Mouse (Mus musculus): Measurements from ENCODE around the gene Nol7. TPM values are rescaled to one million over a fixed set of nuclear protein-coding genes. Genes with fewer than 3 reads are reported as not detected.

Gene Nol7
- 137 and 145 TPM in 2 replicates for polyA plus RNA-seq (2015; fragmentation: Nextera tagmentation; extraction: Ambion mirVana)

DNA sequence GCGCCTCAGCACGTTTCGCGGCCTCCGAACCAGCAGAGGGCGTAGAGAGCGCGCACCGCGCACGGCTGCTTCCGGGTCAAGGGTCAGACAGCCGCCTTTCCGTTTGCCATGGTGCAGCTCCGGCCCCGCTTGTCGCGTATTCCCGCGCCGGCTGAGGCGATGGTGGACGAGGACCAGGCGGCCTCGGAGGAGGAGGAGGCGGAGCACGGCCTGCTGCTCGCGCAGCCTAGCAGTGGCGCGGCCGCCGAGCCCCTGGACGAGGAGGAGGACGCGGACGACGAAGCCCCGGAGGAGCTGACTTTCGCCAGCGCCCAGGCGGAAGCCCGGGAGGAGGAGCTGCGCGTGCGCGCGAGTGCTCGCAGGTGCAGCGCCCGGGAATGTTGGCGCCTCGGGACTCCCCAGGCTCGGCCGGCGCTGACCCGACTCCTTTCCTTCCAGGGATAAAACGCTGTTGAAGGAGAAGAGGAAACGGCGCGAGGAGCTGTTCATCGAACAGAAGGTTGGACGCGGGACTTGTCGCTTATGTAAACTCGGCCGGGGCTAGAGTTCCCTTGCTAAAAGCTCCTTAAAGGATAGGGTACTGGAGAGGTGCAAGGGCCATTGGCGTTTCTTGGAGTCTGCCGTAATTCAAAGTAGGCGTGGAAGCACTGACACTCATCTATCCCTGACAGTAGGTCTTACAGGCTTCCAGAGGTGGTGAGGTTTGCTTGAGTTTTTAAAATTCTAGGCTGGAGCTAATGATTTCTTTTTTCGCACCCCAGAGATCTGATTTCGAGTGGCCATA, at the start of gene Nol7:
TSS of gene Nol7 (plus strand) at position 94 of the 784 bp plus-strand sequence.
- Histone ChIP-seq H3K4me3 (peak within 1 kb of the TSS; percentile 80), H3K27ac (peak within 1 kb of the TSS; percentile 95), H3K9me3 (no peaks in the 10 kb centered on the region), H3K9ac (peak within 1 kb of the TSS; percentile 83), H3K36me3 (peaks cover 35% of the 10 kb centered on the region), H3K27me3 (no peaks in the 10 kb centered on the region), H3K4me2 (peak within 1 kb of the TSS; percentile 74), H3K4me1 (peaks cover 8% of the 10 kb centered on the region)
- ATAC-seq (ENCODE audit: borderline replicate concordance, extremely low read depth, low FRiP score, low TSS enrichment) = peak; percentile 92
- 1% methylated on average over 72 of the region's 72 CpGs for WGBS

- no peaks in the 10 kb centered on the region for H3K27me3 ChIP-seq
- H3K4me1 ChIP-seq = 0 out of 2 replicates have a peak, but pooled peaks cover 4% of the 10 kb centered on the region
- H3K27ac ChIP-seq = no peak overlapping the region
- H3K4me2 ChIP-seq = no peak overlapping the region
- H3K4me3 ChIP-seq = no peak overlapping the region
- 57% methylated on average over 8 of the region's 8 CpGs for WGBS
- H3K9ac ChIP-seq = no peak overlapping the region
- no peaks in the 10 kb centered on the region for H3K36me3 ChIP-seq
- no peak for ATAC-seq (ENCODE audit: borderline replicate concordance, extremely low read depth, low FRiP score, low TSS enrichment)
- H3K9me3 ChIP-seq = no peaks in the 10 kb centered on the region
These were observed 48.8 kb upstream of the Nol7 start for GRCm38 (mm10) chr13:43349376-43349775.

- H3K9ac ChIP-seq = no peak overlapping the region
- H3K4me2 ChIP-seq = no peak overlapping the region
- H3K4me3 ChIP-seq = no peak overlapping the region
- no peaks in the 10 kb centered on the region for H3K36me3 ChIP-seq
- 0 out of 2 replicates have a peak, but pooled peaks cover 4% of the 10 kb centered on the region for H3K4me1 ChIP-seq
- H3K27me3 ChIP-seq = no peaks in the 10 kb centered on the region
- no peaks in the 10 kb centered on the region for H3K9me3 ChIP-seq
- WGBS = 51% methylated on average over 9 of the region's 9 CpGs
- no peak overlapping the region for H3K27ac ChIP-seq
- no peak for ATAC-seq (ENCODE audit: borderline replicate concordance, extremely low read depth, low FRiP score, low TSS enrichment)
These were observed 47.6 kb upstream of the Nol7 start for GRCm38 (mm10) chr13:43350489-43351169.

DNA sequence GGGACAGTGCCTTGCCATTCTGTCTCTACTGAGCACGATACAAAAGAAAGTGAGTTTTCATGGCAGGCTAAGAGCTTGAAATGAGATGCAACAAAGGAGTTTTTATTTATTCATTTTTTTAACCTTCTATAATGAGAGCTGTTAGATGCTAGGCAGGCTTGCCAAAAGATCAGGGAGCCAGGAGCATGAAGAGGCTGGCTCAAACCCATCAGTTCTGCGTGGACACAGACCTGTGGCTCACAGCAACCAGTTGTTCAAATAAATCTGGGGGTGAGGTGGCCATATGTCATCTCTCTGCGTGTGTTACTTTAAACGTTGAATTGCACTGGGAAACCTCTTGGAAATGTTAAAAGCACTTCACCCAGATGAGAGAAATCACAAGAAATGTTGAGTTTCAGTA, 44.8 kb upstream of the Nol7 start:
- Histone ChIP-seq H3K9ac (no peak overlapping the region), H3K9me3 (no peaks in the 10 kb centered on the region), H3K36me3 (no peaks in the 10 kb centered on the region), H3K4me1 (0 out of 2 replicates have a peak, but pooled peaks cover 4% of the 10 kb centered on the region), H3K27me3 (no peaks in the 10 kb centered on the region), H3K4me2 (no peak overlapping the region), H3K27ac (no peak overlapping the region), H3K4me3 (no peak overlapping the region)
- 37% methylated on average over 4 of the region's 4 CpGs for WGBS
- ATAC-seq (ENCODE audit: borderline replicate concordance, extremely low read depth, low FRiP score, low TSS enrichment) = no peak

DNA sequence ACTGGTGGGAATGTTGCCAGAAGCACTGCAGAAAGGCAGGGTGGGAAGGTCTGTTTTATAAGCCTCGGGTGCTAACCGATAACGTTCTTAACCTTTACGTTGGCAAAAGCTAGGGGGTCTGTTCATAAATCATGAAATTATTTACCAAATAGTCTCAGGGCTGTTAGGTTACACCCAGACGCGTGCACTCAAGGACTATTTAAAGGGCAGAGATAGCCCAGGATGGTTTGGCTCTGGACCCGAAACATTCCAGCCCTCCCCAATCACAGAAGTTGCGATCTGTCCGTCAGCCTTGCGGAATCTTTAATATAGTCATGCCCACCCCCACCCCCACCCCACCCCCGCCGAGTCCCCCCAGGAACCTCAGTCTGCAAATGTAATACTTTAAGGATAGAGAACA, 43.8 kb upstream of the Nol7 start:
- no peaks in the 10 kb centered on the region for H3K27me3 ChIP-seq
- H3K4me1 ChIP-seq = 0 out of 2 replicates have a peak, but pooled peaks cover 4% of the 10 kb centered on the region
- H3K4me3 ChIP-seq = no peak overlapping the region
- no peak overlapping the region for H3K4me2 ChIP-seq
- H3K9me3 ChIP-seq = no peaks in the 10 kb centered on the region
- no peak overlapping the region for H3K27ac ChIP-seq
- H3K9ac ChIP-seq = no peak overlapping the region
- no peak for ATAC-seq (ENCODE audit: borderline replicate concordance, extremely low read depth, low FRiP score, low TSS enrichment)
- WGBS = 47% methylated on average over 12 of the region's 12 CpGs
- no peaks in the 10 kb centered on the region for H3K36me3 ChIP-seq

GRCm38 (mm10) chr13:43356346-43357125, 41.7 kb upstream of the Nol7 start:
- Histone ChIP-seq H3K9me3 (no peaks in the 10 kb centered on the region), H3K36me3 (no peaks in the 10 kb centered on the region), H3K27me3 (no peaks in the 10 kb centered on the region), H3K4me3 (no peak overlapping the region), H3K27ac (no peak overlapping the region), H3K4me2 (no peak overlapping the region), H3K9ac (no peak overlapping the region), H3K4me1 (0 out of 2 replicates have a peak, but pooled peaks cover 4% of the 10 kb centered on the region)
- 84% methylated on average over 14 of the region's 14 CpGs for WGBS
- ATAC-seq (ENCODE audit: borderline replicate concordance, extremely low read depth, low FRiP score, low TSS enrichment) = no peak

- ATAC-seq (ENCODE audit: borderline replicate concordance, extremely low read depth, low FRiP score, low TSS enrichment) = no peak
- Histone ChIP-seq H3K27ac (no peak overlapping the region), H3K4me1 (peaks cover 9% of the 10 kb centered on the region; the same call in 1 of the 2 replicates), H3K4me3 (no peak overlapping the region), H3K4me2 (no peak overlapping the region), H3K36me3 (no peaks in the 10 kb centered on the region), H3K9me3 (no peaks in the 10 kb centered on the region), H3K27me3 (no peaks in the 10 kb centered on the region), H3K9ac (no peak overlapping the region)
- 63% methylated on average over 6 of the region's 6 CpGs for WGBS
These were observed 37.7 kb upstream of the Nol7 start for GRCm38 (mm10) chr13:43360534-43360933.

DNA sequence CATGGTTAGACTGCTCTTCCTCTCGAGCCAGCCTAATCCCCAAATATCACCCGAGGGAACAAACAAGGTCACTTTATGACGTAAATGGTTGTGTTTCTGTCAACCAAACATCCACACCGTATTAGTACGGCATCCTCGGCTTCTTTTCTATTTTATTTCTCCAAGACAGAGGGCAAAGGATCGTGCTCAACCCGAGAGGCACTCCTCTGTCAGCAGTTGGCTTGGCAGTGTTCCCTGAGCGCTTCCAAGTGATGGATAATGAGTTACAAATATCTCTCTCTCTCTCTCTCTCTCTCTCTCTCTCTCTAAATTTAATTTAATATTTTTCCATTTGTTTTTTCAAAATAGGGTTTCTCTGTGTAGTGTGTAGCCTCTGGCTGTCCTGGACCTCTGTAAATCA, 35.8 kb upstream of the Nol7 start:
- whole genome bisulfite sequencing = 44% methylated on average over 9 of the region's 9 CpGs
- peak overlapping the region; percentile 20; the same call in 1 of the 2 replicates for H3K4me2 ChIP-seq
- H3K9me3 ChIP-seq = no peaks in the 10 kb centered on the region
- ATAC-seq (ENCODE audit: borderline replicate concordance, extremely low read depth, low FRiP score, low TSS enrichment) = no peak; the same call in 1 of the 2 replicates
- H3K9ac ChIP-seq = no peak overlapping the region
- no peaks in the 10 kb centered on the region for H3K27me3 ChIP-seq
- H3K4me3 ChIP-seq = no peak overlapping the region
- peaks cover 13% of the 10 kb centered on the region; the same call in 1 of the 2 replicates for H3K4me1 ChIP-seq
- no peaks in the 10 kb centered on the region for H3K36me3 ChIP-seq
- H3K27ac ChIP-seq = 0 out of 2 replicates have a peak overlapping the region, but pooled peaks have one; percentile 15

- peak; percentile 89 for ATAC-seq (ENCODE audit: borderline replicate concordance, extremely low read depth, low FRiP score, low TSS enrichment)
- WGBS = 14% methylated on average over 42 of the region's 42 CpGs
- no peaks in the 10 kb centered on the region for H3K36me3 ChIP-seq
- no peaks in the 10 kb centered on the region for H3K27me3 ChIP-seq
- peak within 1 kb of the TSS; percentile 54 for H3K4me3 ChIP-seq
- H3K4me2 ChIP-seq = peak within 1 kb of the TSS; percentile 84
- H3K4me1 ChIP-seq = peaks cover 13% of the 10 kb centered on the region; the same call in 1 of the 2 replicates
- peak within 1 kb of the TSS; percentile 56 for H3K9ac ChIP-seq
- peak within 1 kb of the TSS; percentile 17 for H3K27ac ChIP-seq
- H3K9me3 ChIP-seq = no peaks in the 10 kb centered on the region
These were observed 33.0 kb upstream of the Nol7 start, which contains the start of gene Sirt5 for GRCm38 (mm10) chr13:43364985-43365824. TSS of gene Sirt5 (plus strand) at chr13:43365496.

DNA sequence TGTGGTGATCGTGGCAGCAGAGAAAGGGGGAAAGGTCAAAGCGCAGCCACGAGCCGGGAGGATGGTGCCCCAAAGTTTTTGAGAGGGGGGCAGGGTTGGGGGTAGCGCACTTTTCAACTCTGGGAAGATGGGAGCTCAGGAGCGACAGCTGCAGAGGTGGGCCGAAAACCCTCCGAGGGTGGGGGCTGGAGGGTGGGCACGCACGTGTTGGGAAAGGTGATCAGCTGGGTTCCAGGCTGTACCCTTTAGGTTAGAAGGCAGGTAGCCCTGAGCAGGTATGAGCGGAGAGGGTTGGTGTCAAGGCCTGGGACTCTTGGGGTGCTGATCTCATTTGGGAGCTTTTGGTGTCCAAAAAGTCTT, 32.4 kb upstream of the Nol7 start:
- Histone ChIP-seq H3K4me2 (peak overlapping the region; percentile 84), H3K4me3 (peak overlapping the region; percentile 54), H3K9me3 (no peaks in the 10 kb centered on the region), H3K9ac (peak overlapping the region; percentile 56), H3K27ac (peak overlapping the region; percentile 17), H3K27me3 (no peaks in the 10 kb centered on the region), H3K4me1 (peaks cover 13% of the 10 kb centered on the region; the same call in 1 of the 2 replicates), H3K36me3 (0 out of 2 replicates have a peak, but pooled peaks cover 3% of the 10 kb centered on the region)
- ATAC-seq (ENCODE audit: borderline replicate concordance, extremely low read depth, low FRiP score, low TSS enrichment) = peak; percentile 19; the same call in 1 of the 2 replicates
- 7% methylated on average over 11 of the region's 11 CpGs for WGBS

DNA sequence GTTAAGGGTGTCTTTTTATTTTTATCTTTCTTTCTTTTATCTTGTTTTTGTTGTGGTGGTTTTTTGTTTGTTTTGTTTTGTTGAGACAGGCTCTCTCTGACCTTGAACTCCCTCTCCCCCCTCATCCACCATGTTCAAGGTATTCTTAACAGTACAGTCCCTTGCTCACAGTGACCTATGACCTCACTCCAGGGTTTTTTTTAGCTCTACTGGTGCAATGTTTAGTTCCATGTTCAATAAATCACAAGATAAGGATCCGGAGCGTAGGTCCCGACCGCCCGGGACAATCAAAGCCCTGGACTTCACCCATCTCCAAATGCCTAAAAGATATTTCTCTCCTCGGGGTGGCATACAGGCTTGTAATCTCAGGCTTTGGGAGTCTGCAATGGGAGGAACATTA, 28.1 kb upstream of the Nol7 start:
- Histone ChIP-seq H3K27ac (no peak overlapping the region), H3K9ac (no peak overlapping the region), H3K36me3 (peaks cover 27% of the 10 kb centered on the region), H3K4me2 (no peak overlapping the region), H3K4me1 (0 out of 2 replicates have a peak, but pooled peaks cover 11% of the 10 kb centered on the region), H3K27me3 (no peaks in the 10 kb centered on the region), H3K9me3 (no peaks in the 10 kb centered on the region), H3K4me3 (no peak overlapping the region)
- no peak for ATAC-seq (ENCODE audit: borderline replicate concordance, extremely low read depth, low FRiP score, low TSS enrichment)
- 70% methylated on average over 6 of the region's 6 CpGs for WGBS

Data from lung, embryonic 15.5 days (tissue).